Mouse (Mus musculus) right cerebral cortex, postnatal 4 days (tissue): Measurements from ENCODE around the gene Mmp11.
"Not testable (repeated sequence)": the region's sequence is repeated elsewhere in the genome, so short reads cannot be mapped to it uniquely, and the experiment has no call there.

Experiments
- DNase-seq: peaks from one replicate; pipeline ENCODE4 v3.0.0-alpha.2; 2022

The Mmp11 gene

GRCm38 (mm10) chr10:75896208-75896607 is 40.1 kb downstream of the Mmp11 start:
- DNase-seq, result no peak

- no peak for DNase-seq
Measured at GRCm38 (mm10) chr10:75895730-75896129, 40.6 kb downstream of the Mmp11 start.

GRCm38 (mm10) chr10:75894601-75895000 is 41.7 kb downstream of the Mmp11 start:
- no peak for DNase-seq

- DNase-seq, result peak; percentile 93
Measured at GRCm38 (mm10) chr10:75893089-75893750, 43.1 kb downstream of the Mmp11 start, which contains the start of gene Derl3. Gene Derl3, plus strand, starts transcription at chr10:75893413.

GRCm38 (mm10) chr10:75889406-75890153 is 46.7 kb downstream of the Mmp11 start:
- DNase-seq, result no peak

GRCm38 (mm10) chr10:75887504-75887903 is 48.8 kb downstream of the Mmp11 start:
- not testable (repeated sequence) for DNase-seq

- DNase-seq, result no peak
Measured at GRCm38 (mm10) chr10:75884742-75885141, 51.6 kb downstream of the Mmp11 start.

- DNase-seq, result peak; percentile 70
Measured at GRCm38 (mm10) chr10:75883232-75883552, 53.1 kb downstream of the Mmp11 start.

GRCm38 (mm10) chr10:75882433-75883231 is 53.7 kb downstream of the Mmp11 start:
- DNase-seq, result no peak

- no peak for DNase-seq
Measured at GRCm38 (mm10) chr10:75881578-75882432, 54.5 kb downstream of the Mmp11 start.

GRCm38 (mm10) chr10:75880771-75881577 is 55.3 kb downstream of the Mmp11 start:
- no peak for DNase-seq

GRCm38 (mm10) chr10:75880351-75880750 is 55.9 kb downstream of the Mmp11 start:
- no peak for DNase-seq

- no peak for DNase-seq
Measured at GRCm38 (mm10) chr10:75878836-75879235, 57.5 kb downstream of the Mmp11 start.

- no peak for DNase-seq
Measured at GRCm38 (mm10) chr10:75873543-75874170, 62.6 kb downstream of the Mmp11 start.
